Mouse (Mus musculus) cerebellum, adult 9-11 months (tissue): ENCODE results near the gene Slc47a1.
A peak's percentile ranks its signal among the peaks of the same experiment; 100 is the strongest.

Source experiments
- DNase-seq: peaks from one replicate; pipeline ENCODE4 v3.0.0; 2022

The Slc47a1 gene

GRCm38 (mm10) chr11:61368668-61369067, 9.5 kb downstream of the Slc47a1 start:
- DNase-seq: no peak

DNA sequence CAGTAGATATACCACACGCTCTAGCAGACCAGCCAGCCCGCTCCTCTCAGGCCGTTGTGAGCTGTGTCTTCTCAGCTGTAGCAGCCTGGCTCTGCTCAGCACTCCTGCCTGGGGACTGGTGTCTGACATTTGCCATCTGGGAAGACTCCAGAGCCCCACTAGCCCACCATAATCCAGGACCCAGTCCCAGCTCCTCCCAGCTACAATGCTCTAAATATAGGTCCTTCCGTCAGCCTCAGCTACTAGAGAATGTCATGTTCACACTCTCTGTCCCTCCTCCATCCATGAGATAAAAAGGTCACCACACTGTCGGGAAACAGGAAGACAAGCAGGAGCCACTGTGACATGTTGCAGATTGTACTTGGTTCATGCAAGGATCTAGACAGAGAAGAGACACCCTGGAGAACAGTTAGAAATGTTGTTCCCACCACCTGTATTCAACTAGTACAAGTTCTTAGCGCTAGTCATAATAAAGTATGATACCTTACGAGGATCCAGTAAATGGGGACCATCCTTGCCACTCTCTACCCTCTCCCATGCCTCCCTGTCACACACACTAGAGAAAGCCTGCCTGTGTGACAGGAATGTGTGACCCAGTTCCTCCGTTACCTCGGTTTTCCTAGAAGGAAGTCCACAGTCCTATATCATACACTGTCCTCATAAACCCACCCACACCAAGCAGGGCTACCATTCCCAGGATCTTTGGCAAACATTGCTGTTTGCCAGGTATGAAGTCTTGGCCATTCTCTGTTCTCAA, 11.4 kb downstream of the Slc47a1 start:
- DNase-seq: no peak

- no peak for DNase-seq
Measured at GRCm38 (mm10) chr11:61365938-61366337, 12.2 kb downstream of the Slc47a1 start.

- no peak for DNase-seq
Measured at GRCm38 (mm10) chr11:61364096-61364495, 14.0 kb downstream of the Slc47a1 start.

DNA sequence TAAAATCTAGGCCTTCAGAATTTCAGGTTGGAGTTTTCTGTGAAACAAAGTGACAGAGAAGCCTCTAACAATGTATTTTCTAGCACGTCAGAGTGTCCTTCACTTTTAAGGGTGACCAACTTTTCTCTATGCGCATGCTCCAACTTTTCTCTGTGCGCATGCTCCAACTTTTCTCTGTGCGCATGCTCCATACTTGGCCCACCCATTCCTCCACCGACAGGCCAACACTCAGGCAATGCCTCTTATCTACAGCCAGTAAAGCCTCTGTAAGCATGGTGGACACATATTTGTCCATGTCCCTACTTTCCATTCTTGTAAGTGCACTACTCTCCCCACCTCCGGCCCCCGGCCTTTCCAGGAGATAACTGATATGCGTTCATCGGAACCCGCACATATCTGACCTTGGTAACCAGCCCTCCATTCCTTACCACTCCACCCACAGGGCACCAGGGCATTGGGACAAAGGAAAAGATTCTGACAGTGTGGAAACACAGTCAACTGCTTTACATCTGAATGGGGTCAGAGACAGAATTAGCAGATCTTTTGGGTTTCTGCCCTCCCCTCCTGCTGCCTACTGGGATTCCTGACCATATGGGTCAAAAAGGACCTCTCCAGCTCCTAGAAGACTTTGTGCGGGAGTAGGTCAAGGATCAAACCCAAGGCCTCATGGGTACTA, 16.5 kb downstream of the Slc47a1 start:
- no peak for DNase-seq

DNA sequence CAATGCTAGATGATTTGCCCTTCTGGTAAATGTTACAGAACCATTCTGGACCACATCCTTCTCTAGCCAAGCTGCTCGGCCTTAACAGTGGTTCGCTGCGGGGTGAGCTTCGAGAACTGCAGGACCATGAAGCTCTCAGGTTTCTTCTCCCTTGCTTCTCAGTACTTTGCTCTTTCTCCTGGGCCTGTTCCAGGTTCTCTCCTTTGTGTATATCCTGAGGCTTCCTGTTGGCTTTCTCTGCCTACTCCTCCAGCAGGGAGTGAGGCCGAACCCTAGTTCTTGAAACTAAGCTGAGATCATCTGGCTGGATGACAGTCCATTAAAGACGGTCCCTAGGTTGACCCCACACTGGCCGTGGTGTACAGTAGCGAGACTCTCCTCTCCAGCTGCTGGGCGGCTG, 21.5 kb downstream of the Slc47a1 start:
- no peak for DNase-seq

DNA sequence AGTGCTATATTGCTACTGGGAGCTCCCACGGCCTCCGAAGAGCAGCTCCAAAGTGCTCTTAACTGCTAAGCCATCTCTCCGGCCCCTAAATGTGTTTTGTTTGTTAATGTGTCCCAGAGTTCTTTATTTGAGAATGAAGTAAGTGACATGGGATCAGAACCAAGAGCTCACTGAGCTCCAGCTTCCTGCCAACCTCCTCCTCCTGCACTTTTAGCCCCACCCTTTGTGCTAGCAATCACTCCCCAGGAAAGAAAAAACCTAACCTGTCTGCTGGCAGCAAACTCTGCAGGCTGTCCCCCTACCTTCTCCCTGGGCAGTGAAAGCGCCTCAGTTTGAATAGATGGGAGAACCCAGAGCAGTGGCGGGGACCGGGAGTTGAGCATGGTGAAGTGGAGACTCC, 22.0 kb downstream of the Slc47a1 start:
- DNase-seq: no peak

DNA sequence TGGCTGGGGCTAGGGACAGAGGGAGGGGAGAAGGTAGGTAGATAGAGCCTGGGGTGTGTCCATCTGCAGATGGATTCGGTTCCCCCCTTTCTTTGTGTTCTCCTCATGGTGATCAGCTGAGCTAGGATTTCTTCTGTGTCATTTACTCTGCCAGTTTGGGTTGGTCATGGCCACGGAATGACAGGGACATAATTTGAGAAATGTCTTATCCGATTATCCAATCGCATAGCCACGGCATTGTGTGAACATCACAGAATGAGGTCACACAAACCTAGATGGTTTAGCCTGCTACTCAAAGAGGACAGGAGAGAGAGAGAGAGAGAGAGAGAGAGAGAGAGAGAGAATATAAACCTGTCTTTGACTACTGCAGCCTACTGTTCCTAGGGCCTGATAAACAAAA, 22.8 kb downstream of the Slc47a1 start:
- no peak for DNase-seq

- DNase-seq: no peak
Measured at GRCm38 (mm10) chr11:61354346-61354745, 23.8 kb downstream of the Slc47a1 start.

DNA sequence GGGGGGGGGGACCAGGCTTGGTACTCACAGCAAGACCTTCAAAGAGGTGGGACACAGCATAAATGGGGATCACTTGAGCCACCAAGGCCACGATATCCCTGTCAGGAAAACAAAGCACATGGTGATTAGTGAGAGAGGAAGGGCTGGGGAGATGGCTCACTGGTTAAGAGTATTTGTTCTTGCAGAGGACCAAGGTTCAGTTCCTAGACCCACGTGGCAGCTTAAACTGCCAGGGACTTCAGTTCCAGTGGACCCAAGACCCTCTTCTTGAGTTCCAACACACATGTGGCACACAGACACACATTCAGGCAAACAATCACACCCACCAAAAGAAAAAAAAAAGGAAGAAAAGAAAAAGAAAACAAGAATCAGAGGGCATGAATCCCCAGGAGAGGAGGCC, 25.1 kb downstream of the Slc47a1 start:
- no peak for DNase-seq

DNA sequence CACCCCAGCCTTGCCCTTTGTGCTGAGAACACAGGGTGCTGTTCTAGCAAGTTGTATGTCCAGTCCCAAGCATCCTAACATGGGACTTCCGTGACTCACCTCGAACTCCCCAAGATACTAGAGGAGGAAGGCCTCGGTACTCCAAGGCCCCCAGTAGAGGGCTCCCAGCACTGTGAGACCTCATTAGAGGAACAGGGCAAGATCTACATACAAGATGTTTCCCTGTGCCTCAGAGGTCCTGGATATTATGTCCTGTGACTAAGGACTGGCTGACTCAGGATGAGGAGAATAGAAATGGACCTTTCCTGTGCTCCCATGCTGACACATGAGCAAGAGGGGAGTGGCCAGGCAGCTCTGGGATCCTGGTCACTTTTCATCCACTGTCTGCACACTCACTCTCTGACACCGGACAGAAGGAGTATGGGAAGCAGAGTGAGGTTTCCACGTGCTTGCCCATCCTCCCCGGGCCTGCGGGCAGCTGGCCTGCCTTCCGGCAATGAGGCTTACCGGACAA, 25.9 kb downstream of the Slc47a1 start:
- DNase-seq: no peak

GRCm38 (mm10) chr11:61349337-61349736, 28.8 kb downstream of the Slc47a1 start:
- peak; percentile 83 for DNase-seq

DNA sequence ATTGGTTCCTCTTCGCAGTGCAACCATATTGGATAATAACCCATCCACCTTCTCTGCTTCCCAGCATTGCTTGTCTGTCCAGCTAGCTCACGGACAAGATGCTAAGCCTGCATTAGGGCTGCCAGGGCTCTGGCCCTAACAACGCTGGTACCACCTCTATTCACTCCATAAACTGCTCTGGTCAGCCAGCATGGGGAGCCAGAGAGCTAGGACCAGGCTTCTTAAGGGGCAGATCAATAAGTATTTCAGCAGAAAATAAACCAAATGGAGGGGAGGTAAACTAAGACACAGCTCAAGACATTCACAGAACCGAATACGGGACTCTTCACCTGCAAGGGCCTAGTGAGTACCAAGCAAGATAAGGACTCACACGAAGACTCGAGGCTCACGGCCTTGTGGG, 32.0 kb downstream of the Slc47a1 start:
- DNase-seq: no peak

DNA sequence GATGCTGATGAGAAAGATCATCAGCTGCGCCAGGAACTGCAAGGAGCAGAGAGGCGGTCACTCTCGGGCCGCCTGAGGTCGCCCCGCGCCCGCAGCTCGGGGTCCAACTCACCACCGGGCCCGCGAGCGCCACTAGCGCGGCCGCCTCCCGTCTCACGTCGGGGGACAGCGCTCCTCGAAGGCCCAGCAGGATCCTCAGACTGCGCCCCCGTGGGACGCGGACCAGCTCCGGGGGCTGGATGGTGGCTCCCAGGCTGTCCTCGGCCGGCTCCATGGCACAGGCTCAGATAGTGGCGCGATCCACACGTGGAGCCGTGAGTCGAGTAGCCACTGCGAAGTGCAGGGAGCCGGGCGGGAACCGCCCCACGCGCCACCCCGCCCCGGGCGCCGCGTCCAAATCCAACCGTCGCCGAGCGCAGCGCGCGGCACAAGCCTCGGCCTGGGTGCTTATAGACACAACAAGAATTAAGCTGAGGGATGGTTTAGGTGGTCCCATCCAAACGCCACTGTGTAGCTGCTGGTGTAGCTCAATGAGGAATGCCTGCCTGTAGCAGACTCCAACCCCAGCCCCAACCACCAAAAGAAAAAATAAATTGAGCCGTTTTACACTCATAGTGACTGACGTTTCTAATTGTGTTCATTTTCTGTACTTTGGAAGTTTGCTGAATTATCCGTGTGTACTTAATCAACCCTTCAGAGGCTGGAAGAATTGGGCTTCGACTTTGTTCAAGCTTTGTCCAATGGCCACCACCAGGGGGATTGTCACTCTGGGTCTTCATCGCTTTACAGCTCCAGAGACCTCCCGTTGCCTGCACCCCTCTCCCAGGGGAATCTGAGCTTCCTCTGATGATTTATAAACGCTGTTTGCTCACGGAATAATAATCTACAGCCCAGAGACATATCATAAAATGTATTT, 35.4 kb downstream of the Slc47a1 start, which contains the start of gene Slc47a2:
TSS of gene Slc47a2 (minus strand) at position 356 of the 916 bp plus-strand sequence.
- DNase-seq: no peak

- DNase-seq: no peak
Measured at GRCm38 (mm10) chr11:61341971-61342370, 36.2 kb downstream of the Slc47a1 start.

GRCm38 (mm10) chr11:61341233-61341632, 36.9 kb downstream of the Slc47a1 start:
- no peak for DNase-seq

GRCm38 (mm10) chr11:61340374-61340773, 37.8 kb downstream of the Slc47a1 start:
- DNase-seq: no peak

DNA sequence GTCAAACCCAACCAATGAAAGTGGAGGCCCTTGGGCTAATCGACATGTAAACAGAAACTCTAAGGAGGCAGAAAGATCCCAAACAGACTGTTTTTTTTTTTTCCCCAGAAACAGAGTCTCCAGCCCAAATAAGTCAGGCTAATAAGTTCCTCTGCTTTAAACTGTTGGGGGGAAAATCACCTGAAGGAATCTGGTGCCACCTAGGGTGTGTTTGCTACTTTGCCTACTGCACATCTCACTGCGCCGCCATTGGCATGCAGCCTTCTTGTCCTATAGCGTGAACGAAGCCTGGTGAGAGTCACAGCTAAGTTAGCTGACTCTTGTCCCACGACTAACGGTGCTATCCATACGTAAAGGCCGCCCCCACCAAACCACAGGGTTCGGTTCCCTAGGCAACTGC, 40.6 kb downstream of the Slc47a1 start:
- no peak for DNase-seq

DNA sequence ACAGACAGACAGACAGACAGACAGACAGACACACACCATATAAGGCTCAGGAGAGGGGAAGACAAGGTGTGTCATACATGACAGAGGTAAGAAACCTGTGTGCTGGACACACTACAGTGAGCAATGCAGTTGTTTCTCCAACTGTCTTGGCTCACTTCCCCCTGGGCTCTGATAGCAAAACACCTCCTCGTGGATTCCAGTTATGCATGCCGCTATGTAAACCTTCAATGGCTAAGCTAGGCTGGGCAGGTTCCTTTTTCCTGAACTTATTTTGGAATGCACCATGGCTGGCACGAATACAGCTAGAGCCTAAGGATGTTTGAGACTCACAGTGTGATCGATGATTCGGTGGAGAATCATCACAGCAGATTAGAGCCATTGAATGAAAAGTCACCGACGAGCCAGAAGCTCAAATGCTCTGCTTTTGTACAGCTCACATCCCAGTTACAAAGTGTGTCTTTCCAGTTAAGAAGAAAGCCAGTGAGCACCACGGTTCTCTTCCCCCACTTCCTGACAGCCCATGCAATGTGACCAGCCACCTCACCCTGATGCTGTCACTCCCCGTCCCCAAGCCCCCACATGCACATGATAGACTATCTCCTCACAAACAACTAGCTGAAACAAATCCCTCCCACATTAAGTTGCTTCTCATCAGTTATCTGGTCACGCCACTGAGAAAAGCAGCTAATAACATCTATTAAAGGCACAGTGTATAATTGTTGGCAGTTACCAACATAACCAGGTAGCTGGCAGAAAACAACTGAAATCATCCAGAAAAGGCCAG, 57.0 kb downstream of the Slc47a1 start:
- DNase-seq: no peak

DNA sequence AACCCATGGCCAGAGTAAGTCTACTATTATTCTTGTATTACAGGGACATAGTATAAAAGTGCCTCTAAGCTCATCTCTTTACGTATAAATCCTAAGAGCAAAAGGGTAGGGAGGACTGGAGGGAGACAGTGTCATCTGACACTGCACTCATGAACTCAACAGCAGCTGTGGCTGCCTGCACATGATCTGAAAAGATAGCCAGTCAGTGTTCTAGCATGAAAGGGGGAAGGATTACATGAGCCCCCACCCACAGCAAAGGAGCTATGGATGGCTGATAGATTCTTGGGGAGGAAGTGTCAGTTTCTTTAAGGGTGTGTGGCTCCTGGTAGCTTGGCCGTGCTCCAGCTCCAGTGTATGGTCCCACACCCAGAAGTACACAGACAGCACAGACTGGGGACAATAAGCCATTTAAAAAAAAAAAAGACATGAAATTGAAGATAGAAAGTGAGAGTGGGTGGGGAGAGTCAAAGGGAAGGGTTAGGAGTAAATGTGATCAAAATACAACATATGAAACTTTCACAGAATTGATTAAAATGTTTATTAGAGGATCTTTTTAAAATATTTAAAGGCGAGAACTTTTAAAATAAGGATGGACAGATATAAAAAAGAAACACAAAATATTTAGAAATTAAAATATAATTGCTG, 58.1 kb downstream of the Slc47a1 start:
- no peak for DNase-seq

GRCm38 (mm10) chr11:61319233-61319922, 58.8 kb downstream of the Slc47a1 start:
- DNase-seq: no peak
